Mouse (Mus musculus): ENCODE results near the gene Lrch3.
A peak's percentile ranks its signal among the peaks of the same experiment; 100 is the strongest.
"Not testable (repeated sequence)": the region's sequence is repeated elsewhere in the genome, so short reads cannot be mapped to it uniquely, and the experiment has no call there.

Lrch3 gene

GRCm38 (mm10) chr16:33049809-33050208, 135.9 kb downstream of the Lrch3 start:
- DNase-seq (ENCODE audit: inconsistent age in 2 of 2, low spot score in 1 of 2), result no peak

- no peak for DNase-seq (ENCODE audit: inconsistent age in 2 of 2, low spot score in 1 of 2)
These were observed 139.2 kb downstream of the Lrch3 start for GRCm38 (mm10) chr16:33053141-33053540.

- not testable (repeated sequence) for DNase-seq (ENCODE audit: inconsistent age in 2 of 2, low spot score in 1 of 2)
These were observed 141.0 kb downstream of the Lrch3 start for GRCm38 (mm10) chr16:33054927-33055326.

- DNase-seq (ENCODE audit: inconsistent age in 2 of 2, low spot score in 1 of 2), result peak in 1 of 2 experiments; percentile 38
These were observed 141.8 kb downstream of the Lrch3 start for GRCm38 (mm10) chr16:33055655-33056054.

- DNase-seq (ENCODE audit: inconsistent age in 2 of 2, low spot score in 1 of 2), result peak; percentile 92 to 98
These were observed 142.3 kb downstream of the Lrch3 start, which contains the start of the genes Iqcg and Rpl35a for GRCm38 (mm10) chr16:33056095-33056785. Gene Iqcg (minus strand): TSS chr16:33056218. Gene Rpl35a (plus strand): TSS chr16:33056453.

- DNase-seq (ENCODE audit: inconsistent age in 2 of 2, low spot score in 1 of 2), result no peak
These were observed 142.9 kb downstream of the Lrch3 start for GRCm38 (mm10) chr16:33056786-33057185.

GRCm38 (mm10) chr16:33058033-33058432, 144.1 kb downstream of the Lrch3 start:
- no peak for DNase-seq (ENCODE audit: inconsistent age in 2 of 2, low spot score in 1 of 2)

GRCm38 (mm10) chr16:33058656-33059055, 144.8 kb downstream of the Lrch3 start:
- DNase-seq (ENCODE audit: inconsistent age in 2 of 2, low spot score in 1 of 2), result not testable (repeated sequence)

- DNase-seq (ENCODE audit: inconsistent age in 2 of 2, low spot score in 1 of 2), result no peak
These were observed 145.6 kb downstream of the Lrch3 start for GRCm38 (mm10) chr16:33059471-33059870.

GRCm38 (mm10) chr16:33060926-33061325, 147.0 kb downstream of the Lrch3 start:
- DNase-seq (ENCODE audit: inconsistent age in 2 of 2, low spot score in 1 of 2), result no peak

GRCm38 (mm10) chr16:33061400-33061799, 147.5 kb downstream of the Lrch3 start:
- no peak for DNase-seq (ENCODE audit: inconsistent age in 2 of 2, low spot score in 1 of 2)

GRCm38 (mm10) chr16:33062024-33062681, 148.3 kb downstream of the Lrch3 start, which contains the start of gene Lmln:
Gene Lmln (plus strand): TSS chr16:33062521.
- peak; percentile 96 to 97 for DNase-seq (ENCODE audit: inconsistent age in 2 of 2, low spot score in 1 of 2)

GRCm38 (mm10) chr16:33062682-33063131, 148.8 kb downstream of the Lrch3 start:
- DNase-seq (ENCODE audit: inconsistent age in 2 of 2, low spot score in 1 of 2), result peak; percentile 86 to 95

GRCm38 (mm10) chr16:33063267-33063666, 149.4 kb downstream of the Lrch3 start:
- DNase-seq (ENCODE audit: inconsistent age in 2 of 2, low spot score in 1 of 2), result peak; percentile 49 to 79

- no peak for DNase-seq (ENCODE audit: inconsistent age in 2 of 2, low spot score in 1 of 2)
These were observed 150.7 kb downstream of the Lrch3 start for GRCm38 (mm10) chr16:33064636-33065035.
